Mouse (Mus musculus) MEL (cell line): ENCODE measurements around the gene Sh3rf3. TPM values are rescaled to one million over a fixed set of nuclear protein-coding genes. Genes with fewer than 3 reads are reported as not detected.

Experiments used
- DNase-seq: peaks from one replicate; pipeline ENCODE4 v3.0.0; 2011; ENCODE audit warnings: low read depth, low spot score
- H3K27ac ChIP-seq: 2 replicates; pipeline ENCODE4 v1.5.1; 2012; ENCODE audit warnings: low read depth, mild to moderate bottlenecking, control low read depth, low read length, moderate library complexity; ENCODE audit not compliant: control insufficient read depth
- H3K27me3 ChIP-seq, 2 experiments: fragments of 150-350 bp in 1 of 2; sonication (generic) in 1 of 2; 2 replicates each; pipeline ENCODE4 v1.6.1; 2012; ENCODE audit warnings: low read length in 2 of 2, mild to moderate bottlenecking in 2 of 2, improper control_type of control experiment in 1 of 2, moderate library complexity in 1 of 2; ENCODE audit not compliant: insufficient read depth in 2 of 2, control insufficient read depth in 1 of 2
- H3K36me3 ChIP-seq, 2 experiments: 2 replicates each; pipeline ENCODE4 v1.6.1; 2012 to 2014; ENCODE audit warnings: low read length in 2 of 2, improper control_type of control experiment in 1 of 2, inconsistent platforms in 1 of 2, mild to moderate bottlenecking in 1 of 2; ENCODE audit not compliant: insufficient read depth in 2 of 2, control insufficient read depth in 1 of 2
- H3K4me1 ChIP-seq, 2 experiments: fragments of 150-350 bp in 1 of 2; sonication (generic) in 1 of 2; 2 replicates each; pipeline ENCODE4 v1.6.1; 2012; ENCODE audit warnings: low read length in 2 of 2, improper control_type of control experiment in 1 of 2, mild to moderate bottlenecking in 1 of 2; ENCODE audit not compliant: insufficient read depth in 2 of 2, control insufficient read depth in 1 of 2
- H3K4me3 ChIP-seq, 2 experiments: fragments of 150-350 bp in 1 of 2; sonication (generic) in 1 of 2; 2 replicates each; pipeline ENCODE4 v1.5.1; 2012; ENCODE audit warnings: low read depth in 2 of 2, low read length in 2 of 2, mild to moderate bottlenecking in 2 of 2, moderate library complexity in 2 of 2, control low read depth in 1 of 2, improper control_type of control experiment in 1 of 2; ENCODE audit not compliant: control insufficient read depth in 1 of 2, insufficient read depth in 1 of 2
- H3K79me2 ChIP-seq: 2 replicates; pipeline ENCODE4 v1.6.1; 2012; ENCODE audit warnings: mild to moderate bottlenecking, low read length, moderate library complexity; ENCODE audit not compliant: control insufficient read depth, poor library complexity, insufficient read depth
- H3K9ac ChIP-seq: 2 replicates; pipeline ENCODE4 v1.6.1; 2012; ENCODE audit warnings: low read depth, mild to moderate bottlenecking, control low read depth, low read length, moderate library complexity; ENCODE audit not compliant: control insufficient read depth, poor library complexity, severe bottlenecking
- H3K9me3 ChIP-seq: fragments of 150-350 bp; sonication (generic); replicated peaks from 2 replicates; pipeline ENCODE4 v1.6.1; 2012; ENCODE audit warnings: mild to moderate bottlenecking, low read length, improper control_type of control experiment, moderate library complexity; ENCODE audit not compliant: insufficient read depth
- CHD1 ChIP-seq: IDR thresholded peaks from 2 replicates; pipeline ENCODE4 v1.6.1; 2012; ENCODE audit warnings: low read depth, mild to moderate bottlenecking, inconsistent platforms, low read length, improper control_type of control experiment
- CHD2 ChIP-seq: IDR thresholded peaks from 2 replicates; pipeline ENCODE4 v1.6.1; 2011; ENCODE audit warnings: low read length, improper control_type of control experiment
- CTCF ChIP-seq, 3 experiments: IDR thresholded peaks in 2 of 3; conservative IDR thresholded peaks in 1 of 3; 2 replicates each; pipeline ENCODE4 v1.5.1; 2011 to 2012; ENCODE audit warnings: low read length in 3 of 3, low read depth in 2 of 3, mild to moderate bottlenecking in 2 of 3, improper control_type of control experiment in 1 of 3, inconsistent platforms in 1 of 3, mixed read lengths in 1 of 3, moderate library complexity in 1 of 3; ENCODE audit not compliant: control insufficient read depth in 1 of 3, insufficient read depth in 1 of 3, poor library complexity in 1 of 3, severe bottlenecking in 1 of 3
- E2F4 ChIP-seq: IDR thresholded peaks from 2 replicates; pipeline ENCODE4 v1.6.1; 2011; ENCODE audit warnings: low read depth, low read length, improper control_type of control experiment, borderline replicate concordance
- ELF1 ChIP-seq: IDR thresholded peaks from 2 replicates; pipeline ENCODE4 v1.6.1; 2014; ENCODE audit warnings: low read depth, mild to moderate bottlenecking, inconsistent platforms, low read length, improper control_type of control experiment, moderate library complexity
- EP300 ChIP-seq, 2 experiments: IDR thresholded peaks; 2 replicates each; pipeline ENCODE4 v1.6.1; 2011; ENCODE audit warnings: improper control_type of control experiment in 2 of 2, low read length in 2 of 2, low read depth in 1 of 2, mild to moderate bottlenecking in 1 of 2
- HCFC1 ChIP-seq: IDR thresholded peaks from 2 replicates; pipeline ENCODE4 v1.6.1; 2012; ENCODE audit warnings: low read depth, mild to moderate bottlenecking, inconsistent platforms, low read length, improper control_type of control experiment, moderate library complexity
- KAT2A ChIP-seq: conservative IDR thresholded peaks from 2 replicates; pipeline ENCODE4 v1.6.1; 2012; ENCODE audit warnings: low read depth, low read length, improper control_type of control experiment, inconsistent platforms
- MAX ChIP-seq: IDR thresholded peaks from 2 replicates; pipeline ENCODE4 v1.6.1; 2011; ENCODE audit warnings: low read length, improper control_type of control experiment
- MEF2A ChIP-seq: IDR thresholded peaks from 2 replicates; pipeline ENCODE4 v1.6.1; 2014; ENCODE audit warnings: low read depth, mild to moderate bottlenecking, inconsistent platforms, low read length, improper control_type of control experiment; ENCODE audit not compliant: poor library complexity, insufficient replicate concordance, severe bottlenecking; ENCODE audit errors: extremely low read depth
- MXI1 ChIP-seq: IDR thresholded peaks from 2 replicates; pipeline ENCODE4 v1.6.1; 2011; ENCODE audit warnings: mild to moderate bottlenecking, low read depth, low read length, improper control_type of control experiment
- MYC ChIP-seq: IDR thresholded peaks from 2 replicates; pipeline ENCODE4 v1.6.1; 2011; ENCODE audit warnings: low read depth, mild to moderate bottlenecking, low read length, improper control_type of control experiment, moderate library complexity
- POLR2AphosphoS5 ChIP-seq: IDR thresholded peaks from 2 replicates; pipeline ENCODE4 v1.6.1; 2012; ENCODE audit warnings: low read depth, borderline replicate concordance, mild to moderate bottlenecking, inconsistent platforms, low read length, moderate library complexity, mixed read lengths
- RCOR1 ChIP-seq: IDR thresholded peaks from 2 replicates; pipeline ENCODE4 v1.6.1; 2012; ENCODE audit warnings: low read depth, mild to moderate bottlenecking, inconsistent platforms, low read length, improper control_type of control experiment
- SIN3A ChIP-seq: IDR thresholded peaks from 2 replicates; pipeline ENCODE4 v1.6.1; 2012; ENCODE audit warnings: low read length, improper control_type of control experiment, inconsistent platforms
- SMC3 ChIP-seq: IDR thresholded peaks from 2 replicates; pipeline ENCODE4 v1.6.1; 2011; ENCODE audit warnings: low read depth, low read length, improper control_type of control experiment
- ZKSCAN1 ChIP-seq: IDR thresholded peaks from 2 replicates; pipeline ENCODE4 v1.6.1; 2012; ENCODE audit warnings: low read depth, mild to moderate bottlenecking, inconsistent platforms, low read length, improper control_type of control experiment, moderate library complexity
- polyA plus RNA-seq, 2 experiments: library from polyadenylated mRNA; stranded (reverse) in 1 of 2; unstranded in 1 of 2; fragments of >175 nt in 1 of 2; fragments of >200 nt in 1 of 2; gene quantifications; 2 replicates each; pipeline versions ENCODE4 v1.2.1 to v1.2.4; 2012; ENCODE audit warnings: low replicate concordance in 2 of 2, low read depth in 1 of 2; ENCODE audit not compliant: insufficient read length in 2 of 2, insufficient read depth in 1 of 2, missing spikeins in 1 of 2
- total RNA-seq: library from RNA; depleted of rRNA; stranded (reverse); fragments of 300-350 nt; gene quantifications from 2 replicates; pipeline ENCODE4 v1.2.3, GENCODE M21; 2012

The Sh3rf3 gene
- total and polyA plus RNA-seq, 3 experiments = not detected

- Histone ChIP-seq H3K36me3 (no peaks in the 10 kb centered on the region), H3K4me1 (no peaks in the 10 kb centered on the region), H3K79me2 (no peaks in the 10 kb centered on the region), H3K27ac (no peak overlapping the region), H3K9ac (no peak overlapping the region), H3K9me3 (no peaks in the 10 kb centered on the region), H3K27me3 (no peaks in the 10 kb centered on the region), H3K4me3 (no peak overlapping the region)
- no peak for DNase-seq
- TF ChIP-seq MXI1 (no peak), CHD2 (no peak), SMC3 (no peak), POLR2AphosphoS5 (no peak), MYC (no peak), E2F4 (no peak), MEF2A (no peak)
These were observed 10.8 kb upstream of the Sh3rf3 start for GRCm38 (mm10) chr10:58802391-58802790.

- H3K79me2 ChIP-seq = no peaks in the 10 kb centered on the region
- H3K36me3 ChIP-seq = no peaks in the 10 kb centered on the region
- H3K9ac ChIP-seq = no peak overlapping the region
- H3K4me1 ChIP-seq = no peaks in the 10 kb centered on the region
- H3K9me3 ChIP-seq = no peaks in the 10 kb centered on the region
- no peak for TF ChIP-seq E2F4
- H3K27me3 ChIP-seq = no peaks in the 10 kb centered on the region
- DNase-seq = no peak
- H3K27ac ChIP-seq = no peak overlapping the region
- H3K4me3 ChIP-seq = no peak overlapping the region
These were observed 5.2 kb upstream of the Sh3rf3 start for GRCm38 (mm10) chr10:58807956-58808355.

GRCm38 (mm10) chr10:58810181-58810580 is 3.0 kb upstream of the Sh3rf3 start:
- no peaks in the 10 kb centered on the region for H3K36me3 ChIP-seq
- H3K4me3 ChIP-seq = no peak overlapping the region
- DNase-seq = no peak
- H3K27me3 ChIP-seq = no peaks in the 10 kb centered on the region
- TF ChIP-seq RCOR1 (no peak), MEF2A (no peak), ELF1 (no peak), KAT2A (no peak), E2F4 (no peak), SIN3A (no peak), MYC (no peak), ZKSCAN1 (no peak), CHD1 (no peak), HCFC1 (no peak), MXI1 (no peak), CTCF (IDR thresholded peaks at IDR 0.05 in 2 of 3, conservative IDR thresholded peaks at IDR 0.05 in 1 of 3; ENCODE audit: control insufficient read depth in 1 of 3, insufficient read depth in 1 of 3, low read depth in 2 of 3, low read length in 3 of 3, poor library complexity in 1 of 3, severe bottlenecking in 1 of 3) (no peak), EP300 (IDR thresholded peaks at IDR 0.05; ENCODE audit: low read depth in 1 of 2, low read length in 2 of 2) (no peak), MAX (no peak)
- TF ChIP-seq, all 39 proteins: peak for 0
- H3K9me3 ChIP-seq = no peaks in the 10 kb centered on the region
- H3K27ac ChIP-seq = no peak overlapping the region
- no peaks in the 10 kb centered on the region for H3K4me1 ChIP-seq
- H3K9ac ChIP-seq = no peak overlapping the region
- H3K79me2 ChIP-seq = no peaks in the 10 kb centered on the region
